Mouse (Mus musculus) CH12.LX (cell line): ENCODE results near the gene Fbxw10. TPM values are rescaled to one million over a fixed set of nuclear protein-coding genes. Genes with fewer than 3 reads are reported as not detected.
A peak's percentile ranks its signal among the peaks of the same experiment; 100 is the strongest.

Experiments used
- DNase-seq: peaks from one replicate; pipeline ENCODE4 v3.0.0-alpha.2; 2013; ENCODE audit errors: extremely low read depth
- H3K27ac ChIP-seq: 2 replicates; pipeline ENCODE4 v1.5.1; 2012; ENCODE audit warnings: low read depth, mild to moderate bottlenecking, control low read depth, moderate library complexity; ENCODE audit not compliant: insufficient read depth
- H3K27me3 ChIP-seq: replicated peaks from 2 replicates; pipeline ENCODE3; 2012; ENCODE audit warnings: inconsistent platforms
- H3K36me3 ChIP-seq, 2 experiments: replicated peaks in 1 of 2; 2 replicates each; pipeline versions ENCODE3 to v1.6.1; 2012; ENCODE audit warnings: inconsistent platforms in 1 of 2, low read length in 1 of 2, mild to moderate bottlenecking in 1 of 2, mixed read lengths in 1 of 2, moderate library complexity in 1 of 2; ENCODE audit not compliant: control insufficient read depth in 1 of 2, insufficient read depth in 1 of 2
- H3K4me1 ChIP-seq, 2 experiments: 2 replicates each; pipeline ENCODE4 v1.6.1; 2012; ENCODE audit warnings: inconsistent platforms in 1 of 2, moderate library complexity in 1 of 2; ENCODE audit not compliant: insufficient read depth in 2 of 2, control insufficient read depth in 1 of 2
- H3K4me2 ChIP-seq: 2 replicates; pipeline ENCODE4 v1.6.1; 2012; ENCODE audit warnings: low read depth, mild to moderate bottlenecking, control low read depth; ENCODE audit not compliant: poor library complexity, insufficient read depth, severe bottlenecking
- H3K4me3 ChIP-seq, 3 experiments: fragments of 150-350 bp in 1 of 3; sonication (generic) in 1 of 3; replicated peaks in 1 of 3; 2 replicates each; pipeline versions ENCODE3 to v1.5.1; 2011 to 2012; ENCODE audit warnings: low read depth in 2 of 3, low read length in 2 of 3, mild to moderate bottlenecking in 2 of 3, moderate library complexity in 2 of 3, control low read depth in 1 of 3, improper control_type of control experiment in 1 of 3, inconsistent platforms in 1 of 3, mixed read lengths in 1 of 3; ENCODE audit not compliant: poor library complexity in 1 of 3
- H3K79me2 ChIP-seq: replicated peaks from 2 replicates; pipeline ENCODE4 v1.6.1; 2012; ENCODE audit warnings: mild to moderate bottlenecking, moderate library complexity; ENCODE audit not compliant: control insufficient read depth, poor library complexity, insufficient read depth, severe bottlenecking; ENCODE audit errors: extremely low read depth
- H3K9ac ChIP-seq: 2 replicates; pipeline ENCODE4 v1.6.1; 2012; ENCODE audit warnings: low read depth, mild to moderate bottlenecking, control low read depth, moderate library complexity; ENCODE audit not compliant: insufficient read depth
- H3K9me3 ChIP-seq: replicated peaks from 2 replicates; pipeline ENCODE3; 2012; ENCODE audit warnings: low read length, inconsistent platforms, mixed read lengths
- CHD2 ChIP-seq: IDR thresholded peaks from 2 replicates; pipeline ENCODE4 v1.6.1; 2011; ENCODE audit warnings: low read length, improper control_type of control experiment
- CTCF ChIP-seq, 2 experiments: IDR thresholded peaks in 1 of 2; conservative IDR thresholded peaks in 1 of 2; 2 replicates each; pipeline ENCODE4 v1.5.1; 2011 to 2012; ENCODE audit warnings: low read depth in 2 of 2, low read length in 2 of 2, improper control_type of control experiment in 1 of 2, inconsistent platforms in 1 of 2, mild to moderate bottlenecking in 1 of 2, moderate library complexity in 1 of 2
- E2F4 ChIP-seq: IDR thresholded peaks from 2 replicates; pipeline ENCODE4 v1.6.1; 2011; ENCODE audit warnings: low read depth, low read length, improper control_type of control experiment; ENCODE audit not compliant: insufficient replicate concordance
- ELF1 ChIP-seq: IDR thresholded peaks from 2 replicates; pipeline ENCODE4 v1.6.1; 2014; ENCODE audit warnings: low read depth, mild to moderate bottlenecking, inconsistent platforms, low read length, improper control_type of control experiment
- ETS1 ChIP-seq: conservative IDR thresholded peaks from 2 replicates; pipeline ENCODE4 v1.6.1; 2012; ENCODE audit warnings: low read depth, mild to moderate bottlenecking, inconsistent platforms, low read length, improper control_type of control experiment, moderate library complexity
- GABPA ChIP-seq: IDR thresholded peaks from 2 replicates; pipeline ENCODE4 v1.6.1; 2012; ENCODE audit warnings: low read depth, low read length, improper control_type of control experiment, inconsistent platforms; ENCODE audit not compliant: insufficient replicate concordance
- IRF4 ChIP-seq: IDR thresholded peaks from 2 replicates; pipeline ENCODE4 v1.6.1; 2014; ENCODE audit warnings: low read depth, mild to moderate bottlenecking, inconsistent platforms, low read length, improper control_type of control experiment
- JUN ChIP-seq: IDR thresholded peaks from 2 replicates; pipeline ENCODE4 v1.6.1; 2011; ENCODE audit warnings: low read depth, mild to moderate bottlenecking, low read length, improper control_type of control experiment, moderate library complexity; ENCODE audit not compliant: insufficient read depth
- MAFK ChIP-seq: IDR thresholded peaks from 2 replicates; pipeline ENCODE4 v1.6.1; 2011; ENCODE audit warnings: low read length, improper control_type of control experiment; ENCODE audit not compliant: insufficient replicate concordance
- MAZ ChIP-seq: IDR thresholded peaks from 2 replicates; pipeline ENCODE4 v1.6.1; 2012; ENCODE audit warnings: low read depth, mild to moderate bottlenecking, inconsistent platforms, low read length, improper control_type of control experiment, moderate library complexity
- MEF2A ChIP-seq: IDR thresholded peaks from 2 replicates; pipeline ENCODE4 v1.6.1; 2014; ENCODE audit warnings: low read depth, mild to moderate bottlenecking, inconsistent platforms, low read length, improper control_type of control experiment, borderline replicate concordance
- MXI1 ChIP-seq: IDR thresholded peaks from 2 replicates; pipeline ENCODE4 v1.6.1; 2011; ENCODE audit warnings: mild to moderate bottlenecking, low read depth, low read length, improper control_type of control experiment
- NRF1 ChIP-seq: IDR thresholded peaks from 2 replicates; pipeline ENCODE4 v1.6.1; 2014; ENCODE audit warnings: low read depth, mild to moderate bottlenecking, inconsistent platforms, low read length, improper control_type of control experiment, moderate library complexity
- POLR2A ChIP-seq: IDR thresholded peaks from 2 replicates; pipeline ENCODE4 v1.6.1; 2011; ENCODE audit warnings: low read depth, mild to moderate bottlenecking, improper control_type of control experiment, low read length
- RAD21 ChIP-seq: IDR thresholded peaks from 2 replicates; pipeline ENCODE4 v1.6.1; 2011; ENCODE audit warnings: low read depth, mild to moderate bottlenecking, low read length, improper control_type of control experiment, moderate library complexity
- RCOR1 ChIP-seq: conservative IDR thresholded peaks from 2 replicates; pipeline ENCODE4 v1.6.1; 2012; ENCODE audit warnings: low read depth, mild to moderate bottlenecking, inconsistent platforms, low read length, improper control_type of control experiment
- SMC3 ChIP-seq: IDR thresholded peaks from 2 replicates; pipeline ENCODE4 v1.6.1; 2011; ENCODE audit warnings: low read depth, low read length, improper control_type of control experiment
- TBP ChIP-seq: conservative IDR thresholded peaks from 2 replicates; pipeline ENCODE4 v1.6.1; 2011; ENCODE audit warnings: low read depth, low read length, improper control_type of control experiment
- TCF12 ChIP-seq: IDR thresholded peaks from 2 replicates; pipeline ENCODE4 v1.6.1; 2014; ENCODE audit warnings: low read depth, mild to moderate bottlenecking, inconsistent platforms, low read length, improper control_type of control experiment
- UBTF ChIP-seq: IDR thresholded peaks from 2 replicates; pipeline ENCODE4 v1.6.1; 2012; ENCODE audit warnings: low read depth, mild to moderate bottlenecking, inconsistent platforms, low read length, improper control_type of control experiment, moderate library complexity
- ZC3H11A ChIP-seq: IDR thresholded peaks from 2 replicates; pipeline ENCODE4 v1.6.1; 2012; ENCODE audit warnings: low read depth, mild to moderate bottlenecking, inconsistent platforms, low read length, improper control_type of control experiment
- ZKSCAN1 ChIP-seq: IDR thresholded peaks from 2 replicates; pipeline ENCODE4 v1.6.1; 2012; ENCODE audit warnings: low read depth, inconsistent platforms, low read length, improper control_type of control experiment, borderline replicate concordance
- ZMIZ1 ChIP-seq: IDR thresholded peaks from 2 replicates; pipeline ENCODE4 v1.6.1; 2012; ENCODE audit warnings: low read depth, mild to moderate bottlenecking, inconsistent platforms, low read length, improper control_type of control experiment
- ZNF384 ChIP-seq: IDR thresholded peaks from 2 replicates; pipeline ENCODE4 v1.6.1; 2012; ENCODE audit warnings: low read depth, low read length, improper control_type of control experiment, inconsistent platforms
- dilution Hi-C: fragments of 300-500 bp; cut with MboI; formaldehyde crosslinking; loops from 2 replicates; pipeline ENCODE4 v1.14.3; 2020; ENCODE audit warnings: low sequenced_read_pairs; ENCODE audit not compliant: extremely low pct_unique_long_range_greater_than_20kb, extremely low pct_ligation_motif_present
- in situ Hi-C: fragments of 300-500 bp; cut with MboI; formaldehyde crosslinking; loops from 3 replicates; pipeline ENCODE4 v1.14.3; 2019; ENCODE audit warnings: low sequenced_read_pairs, low pct_ligation_motif_present, low pct_unique_long_range_greater_than_20kb, mixed read lengths
- polyA plus RNA-seq: library from polyadenylated mRNA; unstranded; fragments of >175 nt; gene quantifications from 2 replicates; pipeline ENCODE4 v1.2.1, GENCODE M21; 2012; ENCODE audit warnings: low read depth; ENCODE audit not compliant: insufficient read length
- total RNA-seq, 2 experiments: library from RNA; depleted of rRNA; stranded (reverse); fragments of 300-350 nt in 1 of 2; fragments of >200 nt in 1 of 2; gene quantifications; 2 replicates each; pipeline ENCODE4 v1.2.3; 2012 to 2014

Fbxw10 gene
- total and polyA plus RNA-seq, 3 experiments = 0.59 to 1.4 (median 0.78) TPM

- Histone ChIP-seq H3K36me3 (peaks cover 5 to 17% of the 10 kb centered on the region in 2 experiments), H3K4me1 (peaks cover 0 to 6% of the 10 kb centered on the region in 2 experiments; a peak in 1 of 4 replicates), H3K27ac (no peak overlapping the region), H3K79me2 (no peaks in the 10 kb centered on the region), H3K9ac (no peak overlapping the region), H3K27me3 (no peaks in the 10 kb centered on the region), H3K4me3 (no peak overlapping the region), H3K9me3 (no peaks in the 10 kb centered on the region), H3K4me2 (no peak overlapping the region)
- in situ Hi-C loops (no loop called here), dilution Hi-C loops (no loop called here)
- peak; percentile 85 for DNase-seq
- peak; percentile 89 for TF ChIP-seq RAD21
- TF ChIP-seq MAZ = no peak
- peak; percentile 94 to 96 for TF ChIP-seq CTCF (conservative IDR thresholded peaks at IDR 0.05 in 1 of 2, IDR thresholded peaks at IDR 0.05 in 1 of 2; ENCODE audit: low read depth in 2 of 2, low read length in 2 of 2)
- TF ChIP-seq UBTF = no peak
- no peak for TF ChIP-seq POLR2A
- no peak for TF ChIP-seq MEF2A
- TF ChIP-seq MAFK = no peak
- TF ChIP-seq SMC3 = peak; percentile 82
These were observed 54.9 kb downstream of the Fbxw10 start for GRCm38 (mm10) chr11:62901699-62902323.

- no peak for DNase-seq
- no peak overlapping the region for H3K27ac ChIP-seq
- no peaks in the 10 kb centered on the region for H3K4me1 ChIP-seq
- no peak overlapping the region for H3K9ac ChIP-seq
- no peaks in the 10 kb centered on the region for H3K79me2 ChIP-seq
- H3K27me3 ChIP-seq = no peaks in the 10 kb centered on the region
- dilution Hi-C loops (no loop called here), in situ Hi-C loops (no loop called here)
- no peak overlapping the region for H3K4me3 ChIP-seq
- no peak for TF ChIP-seq E2F4
- TF ChIP-seq NRF1 = no peak
- no peak for TF ChIP-seq MEF2A
- no peak for TF ChIP-seq RAD21
- TF ChIP-seq MAFK = no peak
- no peak for TF ChIP-seq ELF1
- no peak for TF ChIP-seq TBP
- TF ChIP-seq ZMIZ1 = no peak
- TF ChIP-seq CTCF (conservative IDR thresholded peaks at IDR 0.05 in 1 of 2, IDR thresholded peaks at IDR 0.05 in 1 of 2; ENCODE audit: low read depth in 2 of 2, low read length in 2 of 2) = no peak
- no peak for TF ChIP-seq ZNF384
- no peak for TF ChIP-seq JUN
- TF ChIP-seq ZKSCAN1 = no peak
- no peak for TF ChIP-seq RCOR1
- TF ChIP-seq TCF12 = no peak
- TF ChIP-seq ETS1 = no peak
- no peak for TF ChIP-seq MXI1
- no peak for TF ChIP-seq IRF4
- no peak for TF ChIP-seq GABPA
- TF ChIP-seq CHD2 = no peak
- TF ChIP-seq ZC3H11A = no peak
- H3K4me2 ChIP-seq = no peak overlapping the region
- H3K36me3 ChIP-seq = no peaks in the 10 kb centered on the region
- H3K9me3 ChIP-seq = no peaks in the 10 kb centered on the region
These were observed 57.1 kb downstream of the Fbxw10 start for GRCm38 (mm10) chr11:62903871-62904495.
